Mouse (Mus musculus) embryonic facial prominence, embryonic 15.5 days (tissue): ENCODE data around the gene Rab17. TPM values are rescaled to one million over a fixed set of nuclear protein-coding genes. Genes with fewer than 3 reads are reported as not detected.
A peak's percentile ranks its signal among the peaks of the same experiment; 100 is the strongest.

Experiments used
- ATAC-seq: fragments of 200-750 bp; cut with Nextera tagmentation; 2 replicates; pipeline ENCODE4 v1.8.0; 2017; ENCODE audit warnings: low read depth, moderate TSS enrichment; ENCODE audit not compliant: insufficient number of reproducible peaks, low FRiP score, low TSS enrichment
- H3K27ac ChIP-seq: fragments of 300-500 bp; sonication (generic); replicated peaks from 2 replicates; pipeline ENCODE4 v1.5.1; 2015; ENCODE audit warnings: mild to moderate bottlenecking, inconsistent platforms
- H3K27me3 ChIP-seq: fragments of 300-500 bp; sonication (generic); 2 replicates; pipeline ENCODE4 v1.6.1; 2015; ENCODE audit warnings: inconsistent platforms
- H3K36me3 ChIP-seq: fragments of 300-500 bp; sonication (generic); 2 replicates; pipeline ENCODE4 v1.6.1; 2015; ENCODE audit warnings: mild to moderate bottlenecking, inconsistent platforms
- H3K4me1 ChIP-seq: fragments of 300-500 bp; sonication (generic); 2 replicates; pipeline ENCODE4 v1.6.1; 2015; ENCODE audit warnings: inconsistent platforms
- H3K4me2 ChIP-seq: fragments of 300-500 bp; sonication (generic); replicated peaks from 2 replicates; pipeline ENCODE4 v1.6.1; 2015; ENCODE audit warnings: mild to moderate bottlenecking, inconsistent platforms
- H3K4me3 ChIP-seq: fragments of 300-500 bp; sonication (generic); replicated peaks from 2 replicates; pipeline ENCODE4 v1.5.1; 2015; ENCODE audit warnings: mild to moderate bottlenecking, inconsistent platforms
- H3K9ac ChIP-seq: fragments of 300-500 bp; sonication (generic); 2 replicates; pipeline ENCODE4 v1.6.1; 2015; ENCODE audit warnings: inconsistent platforms
- H3K9me3 ChIP-seq: fragments of 300-500 bp; sonication (generic); replicated peaks from 2 replicates; pipeline ENCODE4 v1.6.1; 2016; ENCODE audit warnings: inconsistent platforms
- WGBS: fragments of 180-500 bp; shearing (Covaris S2); methylation state at CpG from one replicate; pipeline ENCODE4 v1.1.7; 2015; 5-methylcytosine and 5-hydroxymethylcytosine counted together
- polyA plus RNA-seq: library from polyadenylated mRNA; unstranded; fragments of >200 nt; fragmentation: Nextera tagmentation; extraction: Ambion mirVana; gene quantifications from 2 replicates; pipeline ENCODE4 v1.2.1, GENCODE M21; 2015

Gene Rab17
- polyA plus RNA-seq, 1 experiment from 2014 or later, result 3.1 TPM

GRCm38 (mm10) chr1:91006037-91006436, 36.6 kb upstream of the Rab17 start:
- 85% methylated on average over 5 of the region's 5 CpGs for WGBS
- no peaks in the 10 kb centered on the region for H3K27me3 ChIP-seq
- no peak overlapping the region for H3K4me3 ChIP-seq
- H3K9ac ChIP-seq, result no peak overlapping the region
- H3K27ac ChIP-seq, result no peak overlapping the region
- ATAC-seq, result no peak
- H3K4me2 ChIP-seq, result no peak overlapping the region
- peaks cover 11% of the 10 kb centered on the region for H3K4me1 ChIP-seq
- no peaks in the 10 kb centered on the region for H3K36me3 ChIP-seq
- H3K9me3 ChIP-seq, result no peaks in the 10 kb centered on the region

GRCm38 (mm10) chr1:91003522-91004253, 34.2 kb upstream of the Rab17 start:
- H3K27me3 ChIP-seq, result no peaks in the 10 kb centered on the region
- H3K36me3 ChIP-seq, result no peaks in the 10 kb centered on the region
- ATAC-seq, result no peak
- H3K27ac ChIP-seq, result no peak overlapping the region
- H3K4me2 ChIP-seq, result no peak overlapping the region
- 80% methylated on average over 8 of the region's 8 CpGs for WGBS
- no peaks in the 10 kb centered on the region for H3K9me3 ChIP-seq
- no peak overlapping the region for H3K9ac ChIP-seq
- no peak overlapping the region for H3K4me3 ChIP-seq
- H3K4me1 ChIP-seq, result peaks cover 27% of the 10 kb centered on the region

- H3K27me3 ChIP-seq, result no peaks in the 10 kb centered on the region
- no peaks in the 10 kb centered on the region for H3K9me3 ChIP-seq
- ATAC-seq, result no peak
- no peaks in the 10 kb centered on the region for H3K36me3 ChIP-seq
- no peak overlapping the region for H3K4me2 ChIP-seq
- WGBS, result 69% methylated on average over 3 of the region's 3 CpGs
- no peak overlapping the region for H3K9ac ChIP-seq
- H3K27ac ChIP-seq, result no peak overlapping the region
- peaks cover 33% of the 10 kb centered on the region for H3K4me1 ChIP-seq
- no peak overlapping the region for H3K4me3 ChIP-seq
Measured at GRCm38 (mm10) chr1:91002641-91003040, 33.2 kb upstream of the Rab17 start.

- WGBS, result 63% methylated on average over 3 of the region's 3 CpGs
- Histone ChIP-seq H3K9ac (no peak overlapping the region), H3K9me3 (no peaks in the 10 kb centered on the region), H3K27me3 (no peaks in the 10 kb centered on the region), H3K27ac (no peak overlapping the region), H3K4me1 (peaks cover 33% of the 10 kb centered on the region), H3K36me3 (no peaks in the 10 kb centered on the region), H3K4me3 (no peak overlapping the region), H3K4me2 (no peak overlapping the region)
- no peak for ATAC-seq
Measured at GRCm38 (mm10) chr1:91001871-91002539, 32.5 kb upstream of the Rab17 start.

- H3K9me3 ChIP-seq, result no peaks in the 10 kb centered on the region
- WGBS, result 85% methylated on average over 3 of the region's 3 CpGs
- H3K4me2 ChIP-seq, result no peak overlapping the region
- no peak overlapping the region for H3K4me3 ChIP-seq
- peaks cover 33% of the 10 kb centered on the region for H3K4me1 ChIP-seq
- H3K27me3 ChIP-seq, result no peaks in the 10 kb centered on the region
- no peak overlapping the region for H3K27ac ChIP-seq
- ATAC-seq, result no peak
- no peak overlapping the region for H3K9ac ChIP-seq
- no peaks in the 10 kb centered on the region for H3K36me3 ChIP-seq
Measured at GRCm38 (mm10) chr1:91001101-91001500, 31.6 kb upstream of the Rab17 start.

- Histone ChIP-seq H3K36me3 (no peaks in the 10 kb centered on the region), H3K27ac (no peak overlapping the region), H3K4me3 (peak overlapping the region; percentile 75), H3K9ac (no peak overlapping the region), H3K9me3 (no peaks in the 10 kb centered on the region), H3K4me1 (peaks cover 33% of the 10 kb centered on the region), H3K4me2 (peak overlapping the region; percentile 93), H3K27me3 (no peaks in the 10 kb centered on the region)
- ATAC-seq, result no peak
- WGBS, result 70% methylated on average over 10 of the region's 10 CpGs
Measured at GRCm38 (mm10) chr1:90999911-91000601, 30.6 kb upstream of the Rab17 start.

- Histone ChIP-seq H3K27me3 (no peaks in the 10 kb centered on the region), H3K4me2 (peak overlapping the region; percentile 93), H3K9ac (peak overlapping the region; percentile 73), H3K9me3 (no peaks in the 10 kb centered on the region), H3K4me1 (peaks cover 33% of the 10 kb centered on the region), H3K4me3 (peak overlapping the region; percentile 75), H3K36me3 (no peaks in the 10 kb centered on the region), H3K27ac (no peak overlapping the region; the same call in 1 of the 2 replicates)
- peak; percentile 48 for ATAC-seq
- 1% methylated on average over 41 of the region's 41 CpGs for WGBS
Measured at GRCm38 (mm10) chr1:90998891-90999611, 29.6 kb upstream of the Rab17 start.

GRCm38 (mm10) chr1:90998268-90998890, 28.9 kb upstream of the Rab17 start, which contains the start of gene Lrrfip1:
Lrrfip1 (plus strand) TSS chr1:90998737.
- peaks cover 33% of the 10 kb centered on the region for H3K4me1 ChIP-seq
- H3K36me3 ChIP-seq, result no peaks in the 10 kb centered on the region
- H3K27ac ChIP-seq, result no peak within 1 kb of the TSS; the same call in 1 of the 2 replicates
- H3K9me3 ChIP-seq, result no peaks in the 10 kb centered on the region
- peak within 1 kb of the TSS; percentile 75 for H3K4me3 ChIP-seq
- H3K9ac ChIP-seq, result peak within 1 kb of the TSS; percentile 73
- no peaks in the 10 kb centered on the region for H3K27me3 ChIP-seq
- H3K4me2 ChIP-seq, result peak within 1 kb of the TSS; percentile 93
- WGBS, result 1% methylated on average over 59 of the region's 59 CpGs
- ATAC-seq, result peak; percentile 77

GRCm38 (mm10) chr1:90997641-90998040, 28.2 kb upstream of the Rab17 start:
- Histone ChIP-seq H3K4me1 (peaks cover 33% of the 10 kb centered on the region), H3K27me3 (no peaks in the 10 kb centered on the region), H3K27ac (no peak overlapping the region), H3K4me3 (peak overlapping the region; percentile 75), H3K36me3 (no peaks in the 10 kb centered on the region), H3K4me2 (peak overlapping the region; percentile 93; the same call in 1 of the 2 replicates), H3K9me3 (no peaks in the 10 kb centered on the region), H3K9ac (no peak overlapping the region)
- no peak for ATAC-seq
- WGBS, result 82% methylated on average over 5 of the region's 5 CpGs

GRCm38 (mm10) chr1:90997136-90997535, 27.7 kb upstream of the Rab17 start:
- Histone ChIP-seq H3K4me2 (no peak overlapping the region), H3K9ac (no peak overlapping the region), H3K27ac (no peak overlapping the region), H3K9me3 (no peaks in the 10 kb centered on the region), H3K4me3 (no peak overlapping the region), H3K4me1 (peaks cover 30% of the 10 kb centered on the region), H3K36me3 (no peaks in the 10 kb centered on the region), H3K27me3 (no peaks in the 10 kb centered on the region)
- no peak for ATAC-seq
- WGBS, result 50% methylated on average over 4 of the region's 4 CpGs
